In the genomic region with DNA sequence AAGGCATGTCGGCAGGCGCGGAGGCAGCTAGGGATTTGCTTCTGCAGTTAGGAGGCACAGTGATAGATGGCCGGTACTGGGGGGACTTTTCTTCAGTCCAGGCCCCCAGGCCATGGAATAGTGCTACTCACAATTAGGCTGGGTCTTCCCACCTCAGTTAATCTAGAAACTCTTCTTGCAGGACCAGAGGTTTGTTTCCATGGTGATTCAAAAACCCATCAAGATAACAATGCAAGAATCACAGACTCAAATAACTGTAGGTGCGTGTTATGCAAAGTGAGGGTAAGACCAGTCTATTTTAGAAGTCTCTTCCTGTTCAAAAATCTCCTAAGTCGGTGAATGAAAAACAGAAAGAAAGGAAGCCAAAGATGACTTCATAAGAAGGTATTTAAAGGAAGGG, we compare ENCODE assay signal across 23 mouse cellular contexts. TPM values are rescaled to one million over a fixed set of nuclear protein-coding genes. Genes with fewer than 3 reads are reported as not detected.
DNase-seq lines count a peak whose midpoint lies in the region; ATAC-seq and TF ChIP-seq lines count a peak whose summit lies in the region.
"Had no signal": no experiment of that assay in that cellular context is flagged by ENCODE, and none has a peak within 500 bp of the region (broad histone marks: within the 10 kb centered on the region; RNA-seq: fewer than 3 reads in every experiment).

No protein-coding gene starts in this region.

- H3K4me3 ChIP-seq in CH12.LX (replicated peaks in 1 of 3; ENCODE audit: low read depth in 2 of 3, low read length in 2 of 3, poor library complexity in 1 of 3), result no peak overlapping the region
- H3K4me3 ChIP-seq in forebrain, embryonic 11.5 days (ENCODE audit: low read depth, low read length), result no peak overlapping the region
- H3K4me3 ChIP-seq: embryonic facial prominence, embryonic 13.5 days; embryonic facial prominence, embryonic 15.5 days; erythroblast, embryonic 14.5 days; forebrain, embryonic 10.5 days; forebrain, embryonic 13.5 days; forebrain, embryonic 15.5 days had no signal

- TF ChIP-seq CTCF in CH12.LX (conservative IDR thresholded peaks at IDR 0.05 in 1 of 2, IDR thresholded peaks at IDR 0.05 in 1 of 2; ENCODE audit: low read depth in 2 of 2, low read length in 2 of 2), result no peak

- H3K4me1 ChIP-seq in CH12.LX (ENCODE audit: control insufficient read depth in 1 of 2, insufficient read depth in 2 of 2), result peaks cover 7 to 21% of the 10 kb centered on the region in 2 experiments
- no peaks in the 10 kb centered on the region for H3K4me1 ChIP-seq in forebrain, embryonic 11.5 days (replicated peaks; ENCODE audit: control insufficient read depth, insufficient read depth, low read length)
- H3K4me1 ChIP-seq: forebrain, embryonic 15.5 days had no signal

- no peaks in the 10 kb centered on the region for H3K36me3 ChIP-seq in CH12.LX (replicated peaks in 1 of 2; ENCODE audit: control insufficient read depth in 1 of 2, insufficient read depth in 1 of 2, low read length in 1 of 2)
- no peaks in the 10 kb centered on the region for H3K36me3 ChIP-seq in forebrain, embryonic 11.5 days (ENCODE audit: control insufficient read depth, insufficient read depth, low read length)
- H3K36me3 ChIP-seq: embryonic facial prominence, embryonic 13.5 days; embryonic facial prominence, embryonic 15.5 days; forebrain, embryonic 10.5 days; forebrain, embryonic 15.5 days had no signal

- H3K9me3 ChIP-seq in CH12.LX (replicated peaks; ENCODE audit: low read length), result peaks cover 10% of the 10 kb centered on the region
- no peaks in the 10 kb centered on the region for H3K9me3 ChIP-seq in forebrain, embryonic 11.5 days (ENCODE audit: control insufficient read depth, low read length)
- H3K9me3 ChIP-seq: embryonic facial prominence, embryonic 13.5 days; embryonic facial prominence, embryonic 15.5 days; forebrain, embryonic 10.5 days; forebrain, embryonic 13.5 days; forebrain, embryonic 15.5 days had no signal

- peak; percentile 41; the same call in 1 of the 2 replicates for ATAC-seq in neutrophil, adult 5-6 weeks (ENCODE audit: extremely low read depth, insufficient number of reproducible peaks, low FRiP score, poor library complexity, severe bottlenecking)
- no peak for ATAC-seq in forebrain, embryonic 11.5 days (replicated peaks; ENCODE audit: low FRiP score)
- ATAC-seq: activated CD4-positive, CD25-positive, alpha-beta regulatory T cell, adult 4 months; CD4-positive, CD25-positive, alpha-beta regulatory T cell, adult 4 months; forebrain, embryonic 13.5 days; forebrain, embryonic 15.5 days; forebrain, postnatal 0 days had no signal

- in situ Hi-C loops in CH12.LX (cut with MboI; ENCODE audit: low pct_ligation_motif_present, low pct_unique_long_range_greater_than_20kb, low sequenced_read_pairs), result no loop called here

- H3K4me2 ChIP-seq in CH12.LX (ENCODE audit: insufficient read depth, low read depth, poor library complexity, severe bottlenecking), result peak overlapping the region; percentile 2; the same call in 1 of the 2 replicates
- no peak overlapping the region for H3K4me2 ChIP-seq in forebrain, embryonic 11.5 days (ENCODE audit: low read depth, low read length, severe bottlenecking)
- H3K4me2 ChIP-seq: embryonic facial prominence, embryonic 13.5 days; embryonic facial prominence, embryonic 15.5 days; forebrain, embryonic 13.5 days; forebrain, embryonic 15.5 days had no signal

- no peak for TF ChIP-seq RAD21 in CH12.LX (IDR thresholded peaks at IDR 0.05; ENCODE audit: low read depth, low read length)

- H3K27me3 ChIP-seq in CH12.LX (replicated peaks), result no peaks in the 10 kb centered on the region
- no peaks in the 10 kb centered on the region for H3K27me3 ChIP-seq in forebrain, embryonic 11.5 days (ENCODE audit: control insufficient read depth, insufficient read depth, low read length)
- H3K27me3 ChIP-seq: embryonic facial prominence, embryonic 13.5 days; embryonic facial prominence, embryonic 15.5 days; forebrain, embryonic 13.5 days; forebrain, embryonic 15.5 days had no signal

- no peak overlapping the region for H3K9ac ChIP-seq in CH12.LX (ENCODE audit: insufficient read depth, low read depth)
- no peak overlapping the region for H3K9ac ChIP-seq in forebrain, embryonic 11.5 days (ENCODE audit: low read length)
- H3K9ac ChIP-seq: embryonic facial prominence, embryonic 13.5 days; embryonic facial prominence, embryonic 15.5 days; forebrain, embryonic 13.5 days; forebrain, embryonic 15.5 days; forebrain, postnatal 0 days had no signal

- DNase-seq in B cell, adult 2 months, result peak; percentile 6 to 19
- peak; percentile 60 for DNase-seq in CH12.LX (ENCODE audit: extremely low read depth)
- DNase-seq in forebrain, embryonic 11.5 days (ENCODE audit: low spot score), result no peak
- no peak for DNase-seq in embryo, embryonic 11 days
- no peak for DNase-seq in adrenal gland, postnatal 25 days
- DNase-seq: adrenal gland, adult 8-10 months; adrenal gland, postnatal 14 days; cerebellum, adult 11 months; cerebellum, adult 18-20 months; cerebellum, adult 8-10 months; cerebellum, adult 9-11 months; cerebellum, postnatal 14 days; cerebellum, postnatal 36 days; forebrain, postnatal 0 days had no signal

- TF ChIP-seq POLR2A in CH12.LX (IDR thresholded peaks at IDR 0.05; ENCODE audit: low read depth, low read length), result no peak

- 88% methylated on average over 6 of the region's 6 CpGs for WGBS in forebrain, embryonic 11.5 days

- TF ChIP-seq EP300 in CH12.LX (IDR thresholded peaks at IDR 0.05; ENCODE audit: low read length), result no peak

- H3K27ac ChIP-seq in CH12.LX (ENCODE audit: insufficient read depth, low read depth), result no peak overlapping the region
- no peak overlapping the region for H3K27ac ChIP-seq in forebrain, embryonic 11.5 days (ENCODE audit: low read depth, low read length)
- H3K27ac ChIP-seq: embryonic facial prominence, embryonic 13.5 days; embryonic facial prominence, embryonic 15.5 days; forebrain, embryonic 10.5 days; forebrain, embryonic 13.5 days; forebrain, embryonic 15.5 days had no signal

- dilution Hi-C loops in CH12.LX (cut with MboI; ENCODE audit: extremely low pct_ligation_motif_present, extremely low pct_unique_long_range_greater_than_20kb, low sequenced_read_pairs), result no loop called here

- no peaks in the 10 kb centered on the region for H3K79me2 ChIP-seq in CH12.LX (replicated peaks; ENCODE audit: control insufficient read depth, extremely low read depth, insufficient read depth, poor library complexity, severe bottlenecking)

TF ChIP-seq in CH12.LX, 34 proteins besides CTCF, POLR2A, EP300 and RAD21:
- no peak for TF ChIP-seq ZMIZ1 (IDR thresholded peaks at IDR 0.05; ENCODE audit: low read depth, low read length)
- no peak for TF ChIP-seq NRF1 (IDR thresholded peaks at IDR 0.05; ENCODE audit: low read depth, low read length)
- TF ChIP-seq UBTF (IDR thresholded peaks at IDR 0.05; ENCODE audit: low read depth, low read length), result no peak
- no peak for TF ChIP-seq ZKSCAN1 (IDR thresholded peaks at IDR 0.05; ENCODE audit: borderline replicate concordance, low read depth, low read length)

RNA-seq across cellular contexts. Expression of a gene that starts 4.8 kb away (rescaled TPM):
- total RNA-seq in CH12.LX (2012; rRNA removed) (21.4 and 24.4 TPM in 2 replicates), CH12.LX (2014; rRNA removed) (23.6 and 26.3 TPM in 2 replicates)
- polyA plus RNA-seq in CH12.LX (2012; ENCODE audit: insufficient read length, low read depth), result 30.6 and 36.7 TPM in 2 replicates
- total RNA-seq in neutrophil, adult 5-6 weeks (2017), result 62.9 and 63.7 TPM in 2 replicates
- polyA plus RNA-seq in forebrain, embryonic 11.5 days (2014; fragmentation: Nextera tagmentation; extraction: Ambion mirVana), result 67.8 and 67.9 TPM in 2 replicates
- 57.3 TPM in 2 replicates for total RNA-seq in adrenal gland, postnatal 25 days (2021)

Comparison
In these comparisons a context has a peak if more than half of its experiments do, and no peak if none do; other contexts are left out.
1. DNase-seq: peak in B cell, adult 2 months (2 of 2) and CH12.LX (single experiment); none in forebrain, embryonic 11.5 days (single experiment), embryo, embryonic 11 days (single experiment) and adrenal gland, postnatal 25 days (single experiment).